Comparison of ENCODE assay signal across 20 mouse cellular contexts in genomic region chr11:98671857-98672256, GRCm38 (mm10). TPM values are rescaled to one million over a fixed set of nuclear protein-coding genes. Genes with fewer than 3 reads are reported as not detected.
DNase-seq lines count a peak whose midpoint lies in the region; ATAC-seq and TF ChIP-seq lines count a peak whose summit lies in the region.
"Had no signal": no experiment of that assay in that cellular context is flagged by ENCODE, and none has a peak within 500 bp of the region (broad histone marks: within the 10 kb centered on the region; RNA-seq: fewer than 3 reads in every experiment).

No protein-coding gene starts in this region.

- no peak for TF ChIP-seq CTCF in testis, adult 2 months (IDR thresholded peaks at IDR 0.05; ENCODE audit: control insufficient read depth, insufficient read depth, insufficient replicate concordance, low read depth, low read length)

- no peak overlapping the region for H3K4me2 ChIP-seq in heart, embryonic 12.5 days
- H3K4me2 ChIP-seq in forebrain, embryonic 14.5 days (ENCODE audit: low read length) = no peak overlapping the region
- H3K4me2 ChIP-seq: neural tube, embryonic 15.5 days had no signal

- TF ChIP-seq POLR2A in testis, adult 2 months (IDR thresholded peaks at IDR 0.05; ENCODE audit: control insufficient read depth, low read depth, low read length) = no peak

- H3K9me3 ChIP-seq in heart, embryonic 12.5 days (replicated peaks) = no peaks in the 10 kb centered on the region
- no peaks in the 10 kb centered on the region for H3K9me3 ChIP-seq in forebrain, embryonic 14.5 days (replicated peaks; ENCODE audit: control insufficient read depth, low read length)
- H3K9me3 ChIP-seq: forebrain, embryonic 10.5 days; heart, embryonic 10.5 days; neural tube, embryonic 15.5 days had no signal

- H3K27ac ChIP-seq in testis, adult 2 months (ENCODE audit: control insufficient read depth, insufficient read depth, low read depth, low read length) = no peak overlapping the region
- H3K27ac ChIP-seq in heart, embryonic 12.5 days (ENCODE audit: poor library complexity, severe bottlenecking) = no peak overlapping the region
- H3K27ac ChIP-seq in forebrain, embryonic 14.5 days (ENCODE audit: low read depth, low read length) = no peak overlapping the region
- H3K27ac ChIP-seq: forebrain, embryonic 10.5 days; heart, embryonic 10.5 days; neural tube, embryonic 15.5 days had no signal

- no peak overlapping the region for H3K9ac ChIP-seq in heart, embryonic 12.5 days
- H3K9ac ChIP-seq in forebrain, embryonic 14.5 days (ENCODE audit: low read length) = no peak overlapping the region
- H3K9ac ChIP-seq: neural tube, embryonic 15.5 days had no signal

- no peak for DNase-seq in testis, postnatal 14 days (ENCODE audit: low spot score)
- DNase-seq in NIH3T3 (ENCODE audit: low read depth) = peak; percentile 42
- DNase-seq in c-Kit-positive CD71-positive TER-119-negative erythroid progenitor cells, embryonic 14.5 days (ENCODE audit: low read depth) = peak; percentile 42
- DNase-seq in yolk sac, embryonic 10.5 days (ENCODE audit: low spot score) = no peak
- no peak for DNase-seq in forebrain, embryonic 14.5 days (ENCODE audit: low spot score)
- DNase-seq: cerebellum, postnatal 14 days; heart, postnatal 4 days; kidney, adult 9 months; lung, adult 2 months had no signal

- H3K4me1 ChIP-seq in testis, adult 2 months (ENCODE audit: control insufficient read depth, insufficient read depth, low read length) = peaks cover 5% of the 10 kb centered on the region; the same call in 1 of the 2 replicates
- 0 out of 2 replicates have a peak, but pooled peaks cover 7% of the 10 kb centered on the region for H3K4me1 ChIP-seq in heart, embryonic 12.5 days (replicated peaks)
- no peaks in the 10 kb centered on the region for H3K4me1 ChIP-seq in forebrain, embryonic 14.5 days (ENCODE audit: control insufficient read depth, insufficient read depth, low read length)
- H3K4me1 ChIP-seq: neural tube, embryonic 15.5 days had no signal

- 41% methylated on average over 5 of the region's 5 CpGs for WGBS in heart, embryonic 12.5 days
- WGBS in forebrain, embryonic 14.5 days = 65% methylated on average over 5 of the region's 5 CpGs

- H3K27me3 ChIP-seq in testis, adult 2 months (ENCODE audit: control insufficient read depth, insufficient read depth, low read length) = no peaks in the 10 kb centered on the region
- peaks cover 47% of the 10 kb centered on the region for H3K27me3 ChIP-seq in heart, embryonic 12.5 days (replicated peaks)
- H3K27me3 ChIP-seq in forebrain, embryonic 14.5 days (replicated peaks; ENCODE audit: control insufficient read depth, insufficient read depth, low read length) = no peaks in the 10 kb centered on the region

- peak; percentile 70; the same call in 1 of the 2 replicates for ATAC-seq in megakaryocyte progenitor cell, adult 5-6 weeks (replicated peaks; ENCODE audit: poor library complexity)
- ATAC-seq in heart, embryonic 12.5 days (ENCODE audit: insufficient number of reproducible peaks, low FRiP score) = no peak
- no peak for ATAC-seq in forebrain, embryonic 14.5 days

- peak overlapping the region; percentile 21; the same call in 1 of the 2 replicates for H3K4me3 ChIP-seq in testis, adult 2 months (ENCODE audit: control insufficient read depth, low read depth, low read length)
- no peak overlapping the region for H3K4me3 ChIP-seq in heart, embryonic 12.5 days
- H3K4me3 ChIP-seq in forebrain, embryonic 14.5 days (ENCODE audit: low read depth, low read length) = no peak overlapping the region
- H3K4me3 ChIP-seq: forebrain, embryonic 10.5 days; heart, embryonic 10.5 days; neural tube, embryonic 15.5 days had no signal

- no peaks in the 10 kb centered on the region for H3K36me3 ChIP-seq in testis, adult 2 months (ENCODE audit: control insufficient read depth, insufficient read depth, low read length)
- no peaks in the 10 kb centered on the region for H3K36me3 ChIP-seq in heart, embryonic 12.5 days
- H3K36me3 ChIP-seq in forebrain, embryonic 14.5 days (ENCODE audit: control insufficient read depth, insufficient read depth, low read length) = no peaks in the 10 kb centered on the region
- H3K36me3 ChIP-seq: forebrain, embryonic 10.5 days; heart, embryonic 10.5 days; neural tube, embryonic 15.5 days had no signal

RNA-seq across cellular contexts. Expression of gene Gsdma, which starts 7.7 kb away (rescaled TPM):
- polyA plus RNA-seq in testis, adult 2 months (2012; rRNA removed) = 5.5 and 6.7 TPM in 2 replicates
- total RNA-seq in megakaryocyte progenitor cell, adult 5-6 weeks (2015) = not detected in 2 replicates
- not detected in 2 replicates for total RNA-seq in megakaryocyte progenitor cell, adult 5-6 weeks (2017)
- not detected in 2 replicates for polyA plus RNA-seq in heart, embryonic 12.5 days (2016; fragmentation: Nextera tagmentation; extraction: Ambion mirVana)
- not detected in 2 replicates for polyA plus RNA-seq in forebrain, embryonic 14.5 days (2014; fragmentation: Nextera tagmentation; extraction: Ambion mirVana)
- total RNA-seq: heart, postnatal 4 days; layer of hippocampus, adult 18-20 months; monocyte, adult 5-6 weeks had no signal
- polyA plus RNA-seq: forebrain, embryonic 10.5 days; heart, embryonic 10.5 days had no signal

RNA-seq across cellular contexts. Expression of gene Psmd3, which starts 10.5 kb away (rescaled TPM):
- 70.2 and 78.9 TPM in 2 replicates for polyA plus RNA-seq in testis, adult 2 months (2012; rRNA removed)
- 38.0 and 38.6 TPM in 2 replicates for total RNA-seq in megakaryocyte progenitor cell, adult 5-6 weeks (2015)
- total RNA-seq in megakaryocyte progenitor cell, adult 5-6 weeks (2017) = 70.9 and 71.9 TPM in 2 replicates
- 184 and 190 TPM in 2 replicates for polyA plus RNA-seq in heart, embryonic 12.5 days (2016; fragmentation: Nextera tagmentation; extraction: Ambion mirVana)
- polyA plus RNA-seq in forebrain, embryonic 14.5 days (2014; fragmentation: Nextera tagmentation; extraction: Ambion mirVana) = 121 and 144 TPM in 2 replicates

RNA-seq across cellular contexts. Expression of gene Gsdma2, which starts 25.3 kb away (rescaled TPM):
- 0.28 and 0.42 TPM in 2 replicates for polyA plus RNA-seq in testis, adult 2 months (2012; rRNA removed)
- not detected in 2 replicates for total RNA-seq in megakaryocyte progenitor cell, adult 5-6 weeks (2015)
- total RNA-seq in megakaryocyte progenitor cell, adult 5-6 weeks (2017) = not detected in 2 replicates
- polyA plus RNA-seq in heart, embryonic 12.5 days (2016; fragmentation: Nextera tagmentation; extraction: Ambion mirVana) = not detected in 2 replicates
- polyA plus RNA-seq in forebrain, embryonic 14.5 days (2014; fragmentation: Nextera tagmentation; extraction: Ambion mirVana) = not detected in 2 replicates
- total RNA-seq: heart, postnatal 4 days; layer of hippocampus, adult 18-20 months; left cerebral cortex, postnatal 10 days; monocyte, adult 5-6 weeks had no signal
- polyA plus RNA-seq: embryonic facial prominence, embryonic 11.5 days; forebrain, embryonic 10.5 days; heart, embryonic 10.5 days; lung, adult 2 months had no signal

RNA-seq across cellular contexts. Expression of gene Csf3, which starts 29.2 kb away (rescaled TPM):
- 0.48 and 0.63 TPM in 2 replicates for polyA plus RNA-seq in testis, adult 2 months (2012; rRNA removed)
- not detected in 2 replicates for total RNA-seq in megakaryocyte progenitor cell, adult 5-6 weeks (2015)
- total RNA-seq in megakaryocyte progenitor cell, adult 5-6 weeks (2017) = not detected in 2 replicates
- polyA plus RNA-seq in heart, embryonic 12.5 days (2016; fragmentation: Nextera tagmentation; extraction: Ambion mirVana) = not detected in 2 replicates
- not detected in 2 replicates for polyA plus RNA-seq in forebrain, embryonic 14.5 days (2014; fragmentation: Nextera tagmentation; extraction: Ambion mirVana)
- total RNA-seq: gastrocnemius, adult 8-10 months; heart, postnatal 4 days; layer of hippocampus, adult 18-20 months; left cerebral cortex, postnatal 10 days; monocyte, adult 5-6 weeks had no signal
- polyA plus RNA-seq: embryonic facial prominence, embryonic 11.5 days; forebrain, embryonic 10.5 days; heart, embryonic 10.5 days; lung, adult 2 months; neural tube, embryonic 15.5 days had no signal

RNA-seq across cellular contexts. Expression of gene Gsdma3, which starts 45.7 kb away (rescaled TPM):
- polyA plus RNA-seq in testis, adult 2 months (2012; rRNA removed) = 0.20 TPM in 2 replicates
- not detected in 2 replicates for total RNA-seq in megakaryocyte progenitor cell, adult 5-6 weeks (2015)
- not detected in 2 replicates for total RNA-seq in megakaryocyte progenitor cell, adult 5-6 weeks (2017)
- not detected in 2 replicates for polyA plus RNA-seq in heart, embryonic 12.5 days (2016; fragmentation: Nextera tagmentation; extraction: Ambion mirVana)
- not detected in 2 replicates for polyA plus RNA-seq in forebrain, embryonic 14.5 days (2014; fragmentation: Nextera tagmentation; extraction: Ambion mirVana)
- total RNA-seq: layer of hippocampus, adult 18-20 months; monocyte, adult 5-6 weeks had no signal
- polyA plus RNA-seq: embryonic facial prominence, embryonic 11.5 days; forebrain, embryonic 10.5 days; heart, embryonic 10.5 days; lung, adult 2 months; neural tube, embryonic 15.5 days had no signal

Comparison
In these comparisons a context has a peak if more than half of its experiments do, and no peak if none do; other contexts are left out.
1. DNase-seq: peak in NIH3T3 (single experiment) and c-Kit-positive CD71-positive TER-119-negative erythroid progenitor cells, embryonic 14.5 days (single experiment); none in testis, postnatal 14 days (single experiment), yolk sac, embryonic 10.5 days (single experiment) and forebrain, embryonic 14.5 days (single experiment).